Mouse (Mus musculus) neural tube, embryonic 14.5 days (tissue): Measurements from ENCODE around the gene Cer1. TPM values are rescaled to one million over a fixed set of nuclear protein-coding genes. Genes with fewer than 3 reads are reported as not detected.

Experiments
- ATAC-seq: fragments of 200-750 bp; cut with Nextera tagmentation; 2 replicates; pipeline ENCODE4 v1.8.0; 2017; ENCODE audit warnings: low read depth, mild to moderate bottlenecking, moderate TSS enrichment, moderate library complexity
- H3K27ac ChIP-seq: fragments of 300-500 bp; sonication (generic); 2 replicates; pipeline ENCODE4 v1.5.1; 2014; ENCODE audit warnings: low read depth, mild to moderate bottlenecking, control low read depth, low read length, moderate library complexity, mixed read lengths
- H3K27me3 ChIP-seq: fragments of 300-500 bp; sonication (generic); 2 replicates; pipeline ENCODE4 v1.6.1; 2014; ENCODE audit warnings: low read length; ENCODE audit not compliant: control insufficient read depth, insufficient read depth
- H3K36me3 ChIP-seq: fragments of 300-500 bp; sonication (generic); 2 replicates; pipeline ENCODE4 v1.6.1; 2014; ENCODE audit warnings: low read length, mixed read lengths; ENCODE audit not compliant: control insufficient read depth, insufficient read depth
- H3K4me1 ChIP-seq: fragments of 300-500 bp; sonication (generic); 2 replicates; pipeline ENCODE4 v1.6.1; 2014; ENCODE audit warnings: low read length; ENCODE audit not compliant: control insufficient read depth, insufficient read depth
- H3K4me2 ChIP-seq: fragments of 300-500 bp; sonication (generic); 2 replicates; pipeline ENCODE4 v1.6.1; 2014; ENCODE audit warnings: mild to moderate bottlenecking, low read depth, low read length, control low read depth
- H3K4me3 ChIP-seq: fragments of 300-500 bp; sonication (generic); 2 replicates; pipeline ENCODE4 v1.5.1; 2014; ENCODE audit warnings: low read depth, low read length, control low read depth, mixed read lengths
- H3K9ac ChIP-seq: fragments of 300-500 bp; sonication (generic); replicated peaks from 2 replicates; pipeline ENCODE4 v1.6.1; 2014; ENCODE audit warnings: low read depth, mild to moderate bottlenecking, control low read depth, low read length, mixed read lengths
- H3K9me3 ChIP-seq: fragments of 300-500 bp; sonication (generic); 2 replicates; pipeline ENCODE4 v1.6.1; 2016; ENCODE audit warnings: low read length; ENCODE audit not compliant: control insufficient read depth
- WGBS: fragments of 180-500 bp; shearing (Covaris S2); extraction: QIAGEN DNeasy Blood & Tissue Kit; methylation state at CpG from one replicate; pipeline ENCODE4 v1.1.7; 2014; 5-methylcytosine and 5-hydroxymethylcytosine counted together
- polyA plus RNA-seq: library from polyadenylated mRNA; unstranded; fragments of >200 nt; fragmentation: Nextera tagmentation; extraction: Ambion mirVana; gene quantifications from 2 replicates; pipeline ENCODE4 v1.2.1, GENCODE M21; 2014

Cer1 gene
- polyA plus RNA-seq, 1 experiment from 2014 or later, result not detected

DNA sequence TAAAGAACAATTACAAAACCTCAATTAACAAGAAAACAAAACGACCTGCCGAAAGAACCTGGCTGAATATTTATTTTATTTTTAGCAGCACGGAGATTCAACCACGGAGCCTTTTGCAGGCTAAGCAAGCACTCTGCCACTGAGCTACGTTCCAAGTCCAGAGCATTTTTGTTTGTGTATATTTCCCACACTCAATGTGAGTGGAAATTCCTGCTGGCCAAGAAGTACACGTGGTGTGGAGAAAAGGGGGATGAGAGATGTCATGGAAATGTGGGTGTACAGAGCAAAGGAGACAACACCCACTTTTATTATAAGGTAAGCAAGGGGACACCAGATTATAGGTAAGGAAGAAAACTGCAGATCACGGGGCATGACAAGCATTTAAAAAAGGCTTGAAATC is 30.6 kb upstream of the Cer1 start:
- Histone ChIP-seq H3K9ac (no peak overlapping the region), H3K4me3 (no peak overlapping the region), H3K36me3 (no peaks in the 10 kb centered on the region), H3K27me3 (no peaks in the 10 kb centered on the region), H3K27ac (peak overlapping the region; percentile 58), H3K4me1 (peaks cover 15% of the 10 kb centered on the region; the same call in 1 of the 2 replicates), H3K4me2 (peak overlapping the region; percentile 2; the same call in 1 of the 2 replicates), H3K9me3 (no peaks in the 10 kb centered on the region)
- peak; percentile 7; the same call in 1 of the 2 replicates for ATAC-seq
- 58% methylated on average over 7 of the region's 7 CpGs for WGBS

DNA sequence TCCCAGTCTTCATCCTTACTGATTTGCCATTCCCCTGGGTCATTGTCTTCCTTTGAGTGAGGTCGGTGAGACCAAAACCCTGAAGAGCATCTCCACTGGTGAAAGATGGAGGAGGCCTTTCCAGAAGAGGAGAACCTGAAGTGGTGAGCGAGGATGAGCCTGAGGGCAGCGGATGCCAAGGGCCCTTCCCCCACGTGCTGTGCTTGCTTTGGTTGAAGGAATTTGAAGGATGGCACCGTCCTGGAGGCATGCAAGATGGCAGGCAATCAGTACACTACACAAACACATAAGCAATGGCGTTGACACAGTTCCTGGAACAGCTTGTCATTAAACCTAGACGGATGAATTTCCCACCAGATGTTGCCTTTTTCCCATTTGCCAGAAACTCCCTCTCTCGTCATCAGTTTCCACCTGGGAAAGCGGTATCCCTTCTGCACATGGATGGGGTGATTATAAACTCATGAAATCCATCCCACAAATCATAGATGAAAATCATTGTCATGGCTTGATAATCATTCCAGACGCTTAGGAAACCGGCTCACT is 29.7 kb upstream of the Cer1 start:
- Histone ChIP-seq H3K27ac (no peak overlapping the region), H3K27me3 (no peaks in the 10 kb centered on the region), H3K9ac (no peak overlapping the region), H3K4me3 (no peak overlapping the region), H3K4me2 (no peak overlapping the region), H3K4me1 (peaks cover 15% of the 10 kb centered on the region; the same call in 1 of the 2 replicates), H3K9me3 (no peaks in the 10 kb centered on the region), H3K36me3 (no peaks in the 10 kb centered on the region)
- 63% methylated on average over 11 of the region's 11 CpGs for WGBS
- ATAC-seq, result 0 out of 2 replicates have a peak, but pooled peaks have one; percentile 21

DNA sequence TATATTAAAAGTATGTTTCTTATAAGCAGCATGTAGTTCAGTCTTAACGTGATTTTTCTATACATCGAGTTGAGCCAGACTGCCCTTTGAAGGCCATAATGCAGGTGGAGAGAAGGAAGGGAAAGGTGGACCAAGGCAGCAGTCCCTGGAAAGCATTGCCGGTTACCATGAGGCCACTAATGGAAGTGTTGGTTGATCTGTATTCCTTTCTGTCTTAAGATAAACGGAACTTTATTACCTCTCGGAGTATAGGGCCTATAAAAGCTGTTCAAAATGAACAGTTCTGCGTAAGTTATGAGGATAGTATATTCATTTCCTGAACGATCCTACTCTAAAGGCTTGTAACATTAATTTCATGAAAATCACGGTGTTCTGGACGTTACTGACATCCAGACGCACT is 10.3 kb upstream of the Cer1 start:
- 76% methylated on average over 10 of the region's 10 CpGs for WGBS
- Histone ChIP-seq H3K9ac (no peak overlapping the region), H3K4me2 (no peak overlapping the region)

DNA sequence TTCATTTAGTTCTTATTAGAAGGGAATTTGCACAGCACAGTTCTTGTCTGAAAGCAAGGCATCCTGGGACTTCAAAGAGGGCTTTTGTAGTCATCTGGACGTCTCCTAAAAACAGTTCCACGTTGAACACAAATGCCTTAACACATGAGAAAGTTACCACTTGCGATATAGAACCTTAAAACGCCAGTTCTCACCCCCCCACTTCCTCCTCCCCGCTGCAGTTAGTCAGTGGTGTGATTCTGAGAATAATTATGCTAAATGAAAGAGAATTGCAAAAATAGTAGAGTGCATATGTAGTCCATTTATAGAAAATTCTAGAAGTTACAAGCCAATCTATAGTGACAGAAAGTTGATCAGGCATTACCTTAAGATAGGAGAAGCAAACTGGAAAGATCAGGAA is 7.3 kb upstream of the Cer1 start:
- Histone ChIP-seq H3K27ac (no peak overlapping the region), H3K9me3 (no peaks in the 10 kb centered on the region), H3K27me3 (no peaks in the 10 kb centered on the region), H3K9ac (no peak overlapping the region), H3K4me3 (no peak overlapping the region), H3K4me2 (no peak overlapping the region), H3K36me3 (no peaks in the 10 kb centered on the region), H3K4me1 (no peaks in the 10 kb centered on the region)
- no peak for ATAC-seq
- WGBS, result 81% methylated on average over 5 of the region's 5 CpGs

More for the DNA sequence above, 10.3 kb upstream of the Cer1 start:
- Histone ChIP-seq H3K27me3 (no peaks in the 10 kb centered on the region), H3K9me3 (no peaks in the 10 kb centered on the region), H3K36me3 (no peaks in the 10 kb centered on the region), H3K4me3 (no peak overlapping the region), H3K4me1 (no peaks in the 10 kb centered on the region), H3K27ac (no peak overlapping the region)
- no peak for ATAC-seq

DNA sequence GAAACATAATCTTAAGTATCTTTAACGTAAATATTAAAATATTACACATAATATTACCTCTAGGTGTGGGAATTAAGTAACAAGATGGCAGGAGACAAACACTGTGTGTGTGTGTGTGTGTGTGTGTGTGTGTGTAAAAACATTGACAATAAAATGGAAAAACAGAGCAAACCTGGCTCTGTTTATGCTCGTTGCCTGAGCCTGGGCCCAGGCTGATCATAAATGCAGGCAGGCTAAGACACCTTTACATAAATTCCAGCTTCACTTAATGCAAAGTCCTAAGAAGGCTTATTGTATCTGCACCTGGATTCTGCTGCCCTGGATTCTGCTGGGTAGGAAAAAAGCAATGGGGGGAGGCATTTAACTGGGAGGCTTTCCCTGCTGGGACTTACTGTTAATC is 6.6 kb upstream of the Cer1 start:
- WGBS, result 77% methylated on average over 2 of the region's 2 CpGs
- Histone ChIP-seq H3K4me2 (no peak overlapping the region), H3K4me3 (no peak overlapping the region), H3K9ac (no peak overlapping the region), H3K27ac (no peak overlapping the region), H3K36me3 (no peaks in the 10 kb centered on the region), H3K9me3 (no peaks in the 10 kb centered on the region), H3K27me3 (no peaks in the 10 kb centered on the region), H3K4me1 (no peaks in the 10 kb centered on the region)
- no peak for ATAC-seq

DNA sequence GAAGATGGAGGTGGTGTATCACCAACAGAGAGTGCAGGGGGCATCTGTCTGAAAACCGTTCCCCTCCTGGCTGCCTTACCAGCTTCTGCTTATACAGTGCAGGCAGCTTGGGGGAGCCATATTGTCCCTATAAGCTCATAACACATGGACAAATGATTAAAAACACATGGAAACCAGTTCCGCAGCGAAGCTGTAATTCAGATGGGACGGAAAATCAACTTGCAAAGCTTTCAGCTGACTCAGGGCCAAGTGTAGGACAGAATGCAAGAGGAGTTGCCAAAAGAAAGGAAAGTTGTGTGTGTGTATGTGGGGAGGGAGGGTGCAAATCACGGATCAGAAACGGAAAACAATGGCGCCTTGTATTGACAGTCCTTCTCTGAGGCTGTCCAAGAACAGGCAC is 6.1 kb upstream of the Cer1 start:
- no peak overlapping the region for H3K4me2 ChIP-seq
- H3K4me1 ChIP-seq, result no peaks in the 10 kb centered on the region
- H3K9ac ChIP-seq, result no peak overlapping the region
- no peak overlapping the region for H3K4me3 ChIP-seq
- H3K27ac ChIP-seq, result no peak overlapping the region
- 65% methylated on average over 7 of the region's 7 CpGs for WGBS
- ATAC-seq, result peak; percentile 17; the same call in 1 of the 2 replicates
- H3K9me3 ChIP-seq, result no peaks in the 10 kb centered on the region
- H3K27me3 ChIP-seq, result no peaks in the 10 kb centered on the region
- H3K36me3 ChIP-seq, result no peaks in the 10 kb centered on the region

DNA sequence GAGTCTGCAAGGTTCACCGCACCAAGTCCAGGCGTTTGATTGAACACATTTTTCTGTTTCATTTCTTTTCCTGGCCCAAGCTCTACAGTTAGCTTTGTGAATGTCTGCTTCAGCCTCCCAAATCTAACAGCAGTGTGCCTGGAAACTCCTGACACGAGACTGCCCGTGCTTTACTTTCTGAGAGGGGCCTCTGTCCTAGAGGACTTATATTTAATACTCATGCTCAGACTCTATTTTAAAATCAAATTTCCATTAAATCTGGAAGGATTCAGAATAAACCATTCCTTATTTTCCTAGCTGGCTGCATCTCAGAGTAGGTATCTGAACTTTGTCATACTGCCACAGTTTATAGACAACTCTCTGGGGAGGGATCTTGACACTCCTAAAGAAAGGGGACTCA is 5.6 kb upstream of the Cer1 start:
- WGBS, result 84% methylated on average over 4 of the region's 4 CpGs
- no peaks in the 10 kb centered on the region for H3K9me3 ChIP-seq
- no peak overlapping the region for H3K27ac ChIP-seq
- H3K36me3 ChIP-seq, result no peaks in the 10 kb centered on the region
- H3K4me1 ChIP-seq, result no peaks in the 10 kb centered on the region
- H3K4me3 ChIP-seq, result no peak overlapping the region
- H3K4me2 ChIP-seq, result no peak overlapping the region
- H3K9ac ChIP-seq, result no peak overlapping the region
- no peaks in the 10 kb centered on the region for H3K27me3 ChIP-seq
- no peak for ATAC-seq

DNA sequence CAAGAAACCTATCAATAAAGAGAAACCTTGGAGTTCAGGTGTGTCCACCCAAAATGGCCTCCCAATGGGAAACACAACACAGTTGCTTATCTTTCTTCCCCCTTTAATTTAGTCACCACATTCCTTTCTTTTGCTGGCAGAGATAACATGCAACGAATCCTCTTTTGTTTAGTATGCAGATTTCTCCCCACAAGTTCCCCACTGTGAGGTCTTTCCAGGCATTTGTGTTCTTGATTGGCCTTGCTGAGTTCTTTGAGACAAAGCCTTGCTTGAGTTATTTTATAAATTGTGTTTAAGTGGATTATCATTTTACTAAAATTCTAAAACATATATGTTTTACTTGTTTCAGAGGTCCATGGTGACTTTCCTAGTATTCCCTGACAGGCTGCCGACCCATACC is 1.2 kb upstream of the Cer1 start:
- Histone ChIP-seq H3K27ac (no peak overlapping the region), H3K4me3 (no peak overlapping the region), H3K4me1 (no peaks in the 10 kb centered on the region), H3K9ac (no peak overlapping the region), H3K4me2 (no peak overlapping the region), H3K9me3 (no peaks in the 10 kb centered on the region), H3K27me3 (no peaks in the 10 kb centered on the region), H3K36me3 (no peaks in the 10 kb centered on the region)
- WGBS, result 64% methylated on average over 2 of the region's 2 CpGs
- ATAC-seq, result no peak

DNA sequence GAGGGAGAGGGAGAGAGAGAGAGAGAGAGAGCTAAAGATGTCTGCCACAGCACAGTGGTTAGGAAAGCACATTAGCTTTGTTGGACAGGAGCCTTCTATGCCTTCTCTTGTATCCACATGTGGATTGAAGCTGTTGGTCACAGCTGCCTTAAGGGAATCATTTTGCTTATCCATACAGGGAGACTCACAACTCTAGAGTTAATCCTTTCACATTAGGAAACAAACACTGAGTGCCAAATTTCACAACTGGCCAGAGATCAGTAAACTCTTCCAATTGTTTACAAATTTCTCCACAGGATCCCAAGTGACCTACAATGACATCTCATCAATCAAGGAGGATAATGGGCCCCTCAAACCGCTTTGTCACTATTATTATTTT is 576 bp upstream of the Cer1 start:
- no peaks in the 10 kb centered on the region for H3K9me3 ChIP-seq
- no peaks in the 10 kb centered on the region for H3K4me1 ChIP-seq
- H3K27ac ChIP-seq, result no peak overlapping the region
- no peak overlapping the region for H3K4me3 ChIP-seq
- no peaks in the 10 kb centered on the region for H3K27me3 ChIP-seq
- ATAC-seq, result no peak
- WGBS, result 35% methylated on average over 1 of the region's 1 CpGs
- no peak overlapping the region for H3K9ac ChIP-seq
- H3K36me3 ChIP-seq, result no peaks in the 10 kb centered on the region
- H3K4me2 ChIP-seq, result no peak overlapping the region
